Mouse (Mus musculus): ENCODE measurements around the gene D3Ertd254e. TPM values are rescaled to one million over a fixed set of nuclear protein-coding genes. Genes with fewer than 3 reads are reported as not detected.

The D3Ertd254e gene
- polyA plus RNA-seq, 2 experiments = 4.4 to 10.0 TPM

- H3K27me3 ChIP-seq (ENCODE audit: control insufficient read depth, insufficient read depth, low read length) = no peaks in the 10 kb centered on the region
- H3K27ac ChIP-seq (replicated peaks; ENCODE audit: low read depth, low read length) = no peak overlapping the region
- DNase-seq (ENCODE audit: low spot score) (no peak), ATAC-seq (ENCODE audit: low FRiP score, low read depth) (no peak)
- H3K4me1 ChIP-seq (ENCODE audit: control insufficient read depth, insufficient read depth, low read length) = no peaks in the 10 kb centered on the region
- 94% methylated on average over 8 of the region's 8 CpGs for WGBS
- no peak overlapping the region for H3K4me3 ChIP-seq (replicated peaks; ENCODE audit: low read length)
- H3K4me2 ChIP-seq (replicated peaks; ENCODE audit: low read depth, low read length, severe bottlenecking) = no peak overlapping the region
- H3K36me3 ChIP-seq (ENCODE audit: control insufficient read depth, insufficient read depth, low read length) = no peaks in the 10 kb centered on the region
- TF ChIP-seq POLR2A (IDR thresholded peaks at IDR 0.05; ENCODE audit: borderline replicate concordance, extremely low read depth, insufficient read depth, insufficient read length) = no peak
- H3K9me3 ChIP-seq (ENCODE audit: control insufficient read depth, low read length) = no peaks in the 10 kb centered on the region
- no peak overlapping the region for H3K9ac ChIP-seq (ENCODE audit: low read depth, low read length, severe bottlenecking)
Measured at GRCm38 (mm10) chr3:36189243-36189642, 38.4 kb downstream of the D3Ertd254e start.

- DNase-seq (ENCODE audit: low spot score) = no peak
- H3K9me3 ChIP-seq (ENCODE audit: control insufficient read depth, low read length) = no peaks in the 10 kb centered on the region
- no peaks in the 10 kb centered on the region for H3K36me3 ChIP-seq (ENCODE audit: control insufficient read depth, insufficient read depth, low read length)
- no peak overlapping the region for H3K4me3 ChIP-seq (replicated peaks; ENCODE audit: low read length)
- H3K4me1 ChIP-seq (ENCODE audit: control insufficient read depth, insufficient read depth, low read length) = 0 out of 2 replicates have a peak, but pooled peaks cover 2% of the 10 kb centered on the region
- ATAC-seq (ENCODE audit: low FRiP score, low read depth) = no peak
- H3K27ac ChIP-seq (replicated peaks; ENCODE audit: low read depth, low read length) = no peak overlapping the region
- no peaks in the 10 kb centered on the region for H3K27me3 ChIP-seq (ENCODE audit: control insufficient read depth, insufficient read depth, low read length)
- H3K4me2 ChIP-seq (replicated peaks; ENCODE audit: low read depth, low read length, severe bottlenecking) = no peak overlapping the region
- no peak for TF ChIP-seq POLR2A (IDR thresholded peaks at IDR 0.05; ENCODE audit: borderline replicate concordance, extremely low read depth, insufficient read depth, insufficient read length)
- WGBS = 56% methylated on average over 5 of the region's 5 CpGs
- H3K9ac ChIP-seq (ENCODE audit: low read depth, low read length, severe bottlenecking) = no peak overlapping the region
Measured at GRCm38 (mm10) chr3:36201098-36201497, 50.3 kb downstream of the D3Ertd254e start.

DNA sequence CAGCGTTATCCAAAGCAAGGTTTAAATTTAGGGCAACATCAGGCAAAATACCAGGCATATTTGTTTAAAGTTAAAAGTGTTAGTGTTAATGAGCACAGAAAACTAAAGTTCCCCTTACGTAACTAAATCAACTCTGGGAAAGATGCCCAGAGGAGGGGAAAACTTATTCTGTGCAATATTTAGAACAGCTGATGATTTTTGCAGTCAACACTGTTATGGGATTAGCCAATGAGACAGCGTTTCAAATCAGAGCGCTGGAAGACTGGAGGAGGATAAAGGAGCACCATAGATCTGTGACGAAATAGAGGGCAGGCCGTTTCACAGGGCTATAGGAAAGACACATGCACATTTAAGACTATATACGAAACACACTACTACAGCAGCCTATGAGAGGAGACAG lies 52.1 kb downstream of the D3Ertd254e start:
- 63% methylated on average over 7 of the region's 7 CpGs for WGBS

DNA sequence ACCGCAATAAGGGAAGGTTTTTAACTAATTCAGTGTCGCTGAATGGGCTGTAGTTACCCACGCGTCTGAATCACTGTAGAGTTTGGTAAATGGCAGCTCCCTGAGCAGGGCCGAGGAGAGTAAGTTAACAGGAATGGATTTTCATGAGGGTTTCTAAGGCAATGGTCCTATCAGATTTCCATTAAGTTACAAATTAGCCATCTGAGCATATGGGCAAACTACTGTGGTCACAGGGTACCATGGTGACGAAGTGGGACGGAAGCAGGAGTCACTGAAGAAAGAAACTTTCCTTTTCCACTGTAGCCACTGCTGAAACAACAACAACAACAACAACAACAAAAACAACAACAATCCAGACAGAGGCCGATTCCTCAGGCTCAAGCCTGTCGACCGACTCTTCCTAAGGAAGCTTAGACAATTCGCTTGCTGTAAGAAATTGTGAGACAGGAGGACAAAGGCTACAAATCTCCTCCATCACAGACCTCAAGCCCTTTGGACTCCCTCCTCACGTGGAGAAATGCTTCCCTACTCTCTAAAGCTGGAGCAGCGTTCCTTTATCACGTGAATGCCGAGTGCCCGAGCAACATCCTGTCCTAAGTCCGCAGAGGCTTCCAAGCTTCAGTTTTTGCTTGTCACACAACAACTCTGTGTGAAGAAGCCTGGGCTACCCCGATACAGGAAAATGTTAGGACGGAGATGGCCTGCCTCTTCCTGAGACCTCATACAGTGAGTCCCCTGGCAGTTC lies 56.9 kb downstream of the D3Ertd254e start:
- no peak overlapping the region for H3K4me3 ChIP-seq (replicated peaks; ENCODE audit: low read length)
- DNase-seq (ENCODE audit: low spot score) (no peak), ATAC-seq (ENCODE audit: low FRiP score, low read depth) (no peak)
- no peak overlapping the region for H3K9ac ChIP-seq (ENCODE audit: low read depth, low read length, severe bottlenecking)
- 68% methylated on average over 19 of the region's 19 CpGs for WGBS
- no peak overlapping the region for H3K4me2 ChIP-seq (replicated peaks; ENCODE audit: low read depth, low read length, severe bottlenecking)
- H3K27me3 ChIP-seq (ENCODE audit: control insufficient read depth, insufficient read depth, low read length) = no peaks in the 10 kb centered on the region
- H3K9me3 ChIP-seq (ENCODE audit: control insufficient read depth, low read length) = no peaks in the 10 kb centered on the region
- H3K36me3 ChIP-seq (ENCODE audit: control insufficient read depth, insufficient read depth, low read length) = no peaks in the 10 kb centered on the region
- H3K27ac ChIP-seq (replicated peaks; ENCODE audit: low read depth, low read length) = no peak overlapping the region
- H3K4me1 ChIP-seq (ENCODE audit: control insufficient read depth, insufficient read depth, low read length) = no peaks in the 10 kb centered on the region
- no peak for TF ChIP-seq POLR2A (IDR thresholded peaks at IDR 0.05; ENCODE audit: borderline replicate concordance, extremely low read depth, insufficient read depth, insufficient read length)

More for the DNA sequence above, 52.1 kb downstream of the D3Ertd254e start:
- Histone ChIP-seq H3K9ac (ENCODE audit: low read depth, low read length, severe bottlenecking) (no peak overlapping the region), H3K36me3 (ENCODE audit: control insufficient read depth, insufficient read depth, low read length) (no peaks in the 10 kb centered on the region), H3K27ac (replicated peaks; ENCODE audit: low read depth, low read length) (no peak overlapping the region), H3K4me1 (ENCODE audit: control insufficient read depth, insufficient read depth, low read length) (0 out of 2 replicates have a peak, but pooled peaks cover 2% of the 10 kb centered on the region), H3K27me3 (ENCODE audit: control insufficient read depth, insufficient read depth, low read length) (no peaks in the 10 kb centered on the region), H3K9me3 (ENCODE audit: control insufficient read depth, low read length) (no peaks in the 10 kb centered on the region), H3K4me2 (replicated peaks; ENCODE audit: low read depth, low read length, severe bottlenecking) (no peak overlapping the region), H3K4me3 (replicated peaks; ENCODE audit: low read length) (no peak overlapping the region)
- peak; percentile 50; the same call in 1 of the 2 replicates for ATAC-seq (ENCODE audit: low FRiP score, low read depth)
- peak; percentile 11 for DNase-seq (ENCODE audit: low spot score)
- no peak for TF ChIP-seq POLR2A (IDR thresholded peaks at IDR 0.05; ENCODE audit: borderline replicate concordance, extremely low read depth, insufficient read depth, insufficient read length)

GRCm38 (mm10) chr3:36209776-36210555 lies 59.1 kb downstream of the D3Ertd254e start:
- 56% methylated on average over 11 of the region's 11 CpGs for WGBS
- H3K27ac ChIP-seq (replicated peaks; ENCODE audit: low read depth, low read length) = no peak overlapping the region
- H3K4me1 ChIP-seq (ENCODE audit: control insufficient read depth, insufficient read depth, low read length) = no peaks in the 10 kb centered on the region
- H3K27me3 ChIP-seq (ENCODE audit: control insufficient read depth, insufficient read depth, low read length) = no peaks in the 10 kb centered on the region
- TF ChIP-seq POLR2A (IDR thresholded peaks at IDR 0.05; ENCODE audit: borderline replicate concordance, extremely low read depth, insufficient read depth, insufficient read length) = no peak
- H3K4me3 ChIP-seq (replicated peaks; ENCODE audit: low read length) = no peak overlapping the region
- H3K9ac ChIP-seq (ENCODE audit: low read depth, low read length, severe bottlenecking) = no peak overlapping the region
- no peak overlapping the region for H3K4me2 ChIP-seq (replicated peaks; ENCODE audit: low read depth, low read length, severe bottlenecking)
- peak; percentile 80 for DNase-seq (ENCODE audit: low spot score)
- H3K9me3 ChIP-seq (ENCODE audit: control insufficient read depth, low read length) = no peaks in the 10 kb centered on the region
- peak; percentile 60 for ATAC-seq (ENCODE audit: low FRiP score, low read depth)
- H3K36me3 ChIP-seq (ENCODE audit: control insufficient read depth, insufficient read depth, low read length) = no peaks in the 10 kb centered on the region
